Mouse (Mus musculus): ENCODE measurements around the gene Rxrg. TPM values are rescaled to one million over a fixed set of nuclear protein-coding genes. Genes with fewer than 3 reads are reported as not detected.

Rxrg gene
- polyA plus RNA-seq, 1 experiment from 2014 or later = 0.53 TPM

- 47% methylated on average over 12 of the region's 12 CpGs for WGBS (ENCODE audit: insufficient replicate concordance)
- Histone ChIP-seq H3K36me3 (ENCODE audit: control insufficient read depth, insufficient read depth) (no peaks in the 10 kb centered on the region), H3K9me3 (replicated peaks; ENCODE audit: control insufficient read depth, low read length) (no peaks in the 10 kb centered on the region), H3K4me2 (ENCODE audit: low read depth, low read length) (no peak overlapping the region), H3K4me3 (ENCODE audit: low read depth, low read length) (no peak overlapping the region), H3K9ac (ENCODE audit: low read depth, low read length) (no peak overlapping the region), H3K4me1 (ENCODE audit: control insufficient read depth, low read depth, low read length) (no peaks in the 10 kb centered on the region), H3K27ac (ENCODE audit: low read length) (no peak overlapping the region), H3K27me3 (ENCODE audit: control insufficient read depth, insufficient read depth, low read depth, low read length) (no peaks in the 10 kb centered on the region)
- ATAC-seq (ENCODE audit: low read depth) = no peak
These were observed 37.5 kb downstream of the Rxrg start for GRCm38 (mm10) chr1:167635702-167636101.

GRCm38 (mm10) chr1:167636948-167637347 is 38.8 kb downstream of the Rxrg start:
- Histone ChIP-seq H3K27me3 (ENCODE audit: control insufficient read depth, insufficient read depth, low read depth, low read length) (no peaks in the 10 kb centered on the region), H3K9me3 (replicated peaks; ENCODE audit: control insufficient read depth, low read length) (no peaks in the 10 kb centered on the region), H3K9ac (ENCODE audit: low read depth, low read length) (no peak overlapping the region), H3K4me1 (ENCODE audit: control insufficient read depth, low read depth, low read length) (no peaks in the 10 kb centered on the region), H3K4me2 (ENCODE audit: low read depth, low read length) (no peak overlapping the region), H3K36me3 (ENCODE audit: control insufficient read depth, insufficient read depth) (no peaks in the 10 kb centered on the region), H3K27ac (ENCODE audit: low read length) (no peak overlapping the region), H3K4me3 (ENCODE audit: low read depth, low read length) (no peak overlapping the region)
- 6% methylated on average over 3 of the region's 3 CpGs for WGBS (ENCODE audit: insufficient replicate concordance)
- no peak for ATAC-seq (ENCODE audit: low read depth)

GRCm38 (mm10) chr1:167638053-167638452 is 39.9 kb downstream of the Rxrg start:
- Histone ChIP-seq H3K27me3 (ENCODE audit: control insufficient read depth, insufficient read depth, low read depth, low read length) (no peaks in the 10 kb centered on the region), H3K4me3 (ENCODE audit: low read depth, low read length) (no peak overlapping the region), H3K9me3 (replicated peaks; ENCODE audit: control insufficient read depth, low read length) (no peaks in the 10 kb centered on the region), H3K4me2 (ENCODE audit: low read depth, low read length) (no peak overlapping the region), H3K27ac (ENCODE audit: low read length) (no peak overlapping the region), H3K36me3 (ENCODE audit: control insufficient read depth, insufficient read depth) (no peaks in the 10 kb centered on the region), H3K9ac (ENCODE audit: low read depth, low read length) (no peak overlapping the region), H3K4me1 (ENCODE audit: control insufficient read depth, low read depth, low read length) (no peaks in the 10 kb centered on the region)
- no peak for ATAC-seq (ENCODE audit: low read depth)
- 27% methylated on average over 13 of the region's 13 CpGs for WGBS (ENCODE audit: insufficient replicate concordance)

- Histone ChIP-seq H3K27ac (ENCODE audit: low read length) (no peak overlapping the region), H3K4me2 (ENCODE audit: low read depth, low read length) (no peak overlapping the region), H3K36me3 (ENCODE audit: control insufficient read depth, insufficient read depth) (no peaks in the 10 kb centered on the region), H3K9me3 (replicated peaks; ENCODE audit: control insufficient read depth, low read length) (no peaks in the 10 kb centered on the region), H3K27me3 (ENCODE audit: control insufficient read depth, insufficient read depth, low read depth, low read length) (no peaks in the 10 kb centered on the region), H3K4me1 (ENCODE audit: control insufficient read depth, low read depth, low read length) (no peaks in the 10 kb centered on the region), H3K4me3 (ENCODE audit: low read depth, low read length) (no peak overlapping the region), H3K9ac (ENCODE audit: low read depth, low read length) (no peak overlapping the region)
- WGBS (ENCODE audit: insufficient replicate concordance) = 59% methylated on average over 9 of the region's 9 CpGs
- ATAC-seq (ENCODE audit: low read depth) = no peak
These were observed 40.7 kb downstream of the Rxrg start for GRCm38 (mm10) chr1:167638901-167639300.

GRCm38 (mm10) chr1:167644866-167645537 is 46.8 kb downstream of the Rxrg start:
- no peaks in the 10 kb centered on the region for H3K27me3 ChIP-seq (ENCODE audit: control insufficient read depth, insufficient read depth, low read depth, low read length)
- no peaks in the 10 kb centered on the region for H3K9me3 ChIP-seq (replicated peaks; ENCODE audit: control insufficient read depth, low read length)
- H3K4me1 ChIP-seq (ENCODE audit: control insufficient read depth, low read depth, low read length) = no peaks in the 10 kb centered on the region
- no peak; the same call in 1 of the 2 replicates for ATAC-seq (ENCODE audit: low read depth)
- no peak overlapping the region for H3K4me2 ChIP-seq (ENCODE audit: low read depth, low read length)
- H3K4me3 ChIP-seq (ENCODE audit: low read depth, low read length) = no peak overlapping the region
- no peak overlapping the region for H3K27ac ChIP-seq (ENCODE audit: low read length)
- H3K36me3 ChIP-seq (ENCODE audit: control insufficient read depth, insufficient read depth) = no peaks in the 10 kb centered on the region
- H3K9ac ChIP-seq (ENCODE audit: low read depth, low read length) = no peak overlapping the region
- WGBS (ENCODE audit: insufficient replicate concordance) = 14% methylated on average over 16 of the region's 16 CpGs

GRCm38 (mm10) chr1:167648670-167649069 is 50.5 kb downstream of the Rxrg start:
- Histone ChIP-seq H3K9me3 (replicated peaks; ENCODE audit: control insufficient read depth, low read length) (no peaks in the 10 kb centered on the region), H3K4me3 (ENCODE audit: low read depth, low read length) (no peak overlapping the region), H3K4me1 (ENCODE audit: control insufficient read depth, low read depth, low read length) (no peaks in the 10 kb centered on the region), H3K27ac (ENCODE audit: low read length) (no peak overlapping the region), H3K9ac (ENCODE audit: low read depth, low read length) (no peak overlapping the region), H3K4me2 (ENCODE audit: low read depth, low read length) (no peak overlapping the region), H3K36me3 (ENCODE audit: control insufficient read depth, insufficient read depth) (no peaks in the 10 kb centered on the region), H3K27me3 (ENCODE audit: control insufficient read depth, insufficient read depth, low read depth, low read length) (no peaks in the 10 kb centered on the region)
- WGBS (ENCODE audit: insufficient replicate concordance) = 66% methylated on average over 3 of the region's 3 CpGs
- no peak for ATAC-seq (ENCODE audit: low read depth)

GRCm38 (mm10) chr1:167649122-167649633 is 51.0 kb downstream of the Rxrg start:
- Histone ChIP-seq H3K9ac (ENCODE audit: low read depth, low read length) (no peak overlapping the region), H3K4me2 (ENCODE audit: low read depth, low read length) (no peak overlapping the region), H3K4me3 (ENCODE audit: low read depth, low read length) (no peak overlapping the region), H3K9me3 (replicated peaks; ENCODE audit: control insufficient read depth, low read length) (no peaks in the 10 kb centered on the region), H3K27ac (ENCODE audit: low read length) (no peak overlapping the region), H3K27me3 (ENCODE audit: control insufficient read depth, insufficient read depth, low read depth, low read length) (no peaks in the 10 kb centered on the region), H3K36me3 (ENCODE audit: control insufficient read depth, insufficient read depth) (no peaks in the 10 kb centered on the region), H3K4me1 (ENCODE audit: control insufficient read depth, low read depth, low read length) (no peaks in the 10 kb centered on the region)
- WGBS (ENCODE audit: insufficient replicate concordance) = 42% methylated on average over 11 of the region's 11 CpGs
- ATAC-seq (ENCODE audit: low read depth) = no peak

- H3K9me3 ChIP-seq (replicated peaks; ENCODE audit: control insufficient read depth, low read length) = no peaks in the 10 kb centered on the region
- H3K4me3 ChIP-seq (ENCODE audit: low read depth, low read length) = no peak overlapping the region
- no peak overlapping the region for H3K4me2 ChIP-seq (ENCODE audit: low read depth, low read length)
- H3K4me1 ChIP-seq (ENCODE audit: control insufficient read depth, low read depth, low read length) = no peaks in the 10 kb centered on the region
- ATAC-seq (ENCODE audit: low read depth) = no peak
- no peak overlapping the region for H3K27ac ChIP-seq (ENCODE audit: low read length)
- H3K9ac ChIP-seq (ENCODE audit: low read depth, low read length) = no peak overlapping the region
- H3K27me3 ChIP-seq (ENCODE audit: control insufficient read depth, insufficient read depth, low read depth, low read length) = no peaks in the 10 kb centered on the region
- no peaks in the 10 kb centered on the region for H3K36me3 ChIP-seq (ENCODE audit: control insufficient read depth, insufficient read depth)
- WGBS (ENCODE audit: insufficient replicate concordance) = 40% methylated on average over 2 of the region's 2 CpGs
These were observed 54.2 kb downstream of the Rxrg start for GRCm38 (mm10) chr1:167652336-167652735.

GRCm38 (mm10) chr1:167659065-167659464 is 60.9 kb downstream of the Rxrg start:
- Histone ChIP-seq H3K36me3 (ENCODE audit: control insufficient read depth, insufficient read depth) (no peaks in the 10 kb centered on the region), H3K27me3 (ENCODE audit: control insufficient read depth, insufficient read depth, low read depth, low read length) (peaks cover 20% of the 10 kb centered on the region), H3K4me1 (ENCODE audit: control insufficient read depth, low read depth, low read length) (no peaks in the 10 kb centered on the region), H3K9me3 (replicated peaks; ENCODE audit: control insufficient read depth, low read length) (no peaks in the 10 kb centered on the region), H3K27ac (ENCODE audit: low read length) (no peak overlapping the region), H3K4me3 (ENCODE audit: low read depth, low read length) (no peak overlapping the region), H3K4me2 (ENCODE audit: low read depth, low read length) (no peak overlapping the region), H3K9ac (ENCODE audit: low read depth, low read length) (no peak overlapping the region)
- no peak for ATAC-seq (ENCODE audit: low read depth)
- WGBS (ENCODE audit: insufficient replicate concordance) = 73% methylated on average over 3 of the region's 3 CpGs
